Mouse (Mus musculus) cerebellum, adult 2 months (tissue): ENCODE data around the gene Hpse2.

Experiments
- CTCF ChIP-seq: fragments of 200-500 bp; IDR thresholded peaks from 2 replicates; pipeline ENCODE4 v1.5.1; 2011; ENCODE audit warnings: low read depth, mild to moderate bottlenecking, control low read depth, low read length, moderate library complexity, borderline replicate concordance; ENCODE audit not compliant: insufficient read depth
- POLR2A ChIP-seq: fragments of 200-500 bp; IDR thresholded peaks from 2 replicates; pipeline ENCODE4 v1.6.1; 2011; ENCODE audit warnings: low read length, control low read depth, borderline replicate concordance; ENCODE audit not compliant: insufficient read depth

GRCm38 (mm10) chr19:42985372-42986314 lies 402.5 kb downstream of the Hpse2 start:
- TF ChIP-seq POLR2A (no peak), CTCF (no peak)
